Mouse (Mus musculus): ENCODE measurements around the gene Terb2. TPM values are rescaled to one million over a fixed set of nuclear protein-coding genes. Genes with fewer than 3 reads are reported as not detected.
A peak's percentile ranks its signal among the peaks of the same experiment; 100 is the strongest.

Gene Terb2
- polyA plus RNA-seq, 1 experiment from 2014 or later, result not detected

GRCm38 (mm10) chr2:122163430-122164195 is 22.5 kb upstream of the Terb2 start:
- H3K4me2 ChIP-seq (replicated peaks; ENCODE audit: low read depth), result no peak overlapping the region
- WGBS, result 65% methylated on average over 13 of the region's 13 CpGs
- TF ChIP-seq CTCF (IDR thresholded peaks at IDR 0.05; ENCODE audit: low read depth), result no peak
- H3K27me3 ChIP-seq (ENCODE audit: control insufficient read depth, insufficient read depth, low read length), result no peaks in the 10 kb centered on the region
- no peaks in the 10 kb centered on the region for H3K36me3 ChIP-seq (ENCODE audit: control insufficient read depth, insufficient read depth, low read length)
- DNase-seq (ENCODE audit: low spot score), result no peak
- H3K9ac ChIP-seq (ENCODE audit: low read length), result no peak overlapping the region
- H3K4me1 ChIP-seq (replicated peaks; ENCODE audit: control insufficient read depth, insufficient read depth), result no peaks in the 10 kb centered on the region
- no peak overlapping the region for H3K4me3 ChIP-seq (ENCODE audit: low read depth, low read length)
- H3K9me3 ChIP-seq (ENCODE audit: control insufficient read depth, low read length), result no peaks in the 10 kb centered on the region
- H3K27ac ChIP-seq (replicated peaks), result peak overlapping the region; percentile 40; the same call in 1 of the 2 replicates
- ATAC-seq (ENCODE audit: low FRiP score, low TSS enrichment), result no peak

GRCm38 (mm10) chr2:122164293-122164692 is 21.8 kb upstream of the Terb2 start:
- H3K4me3 ChIP-seq (ENCODE audit: low read depth, low read length), result no peak overlapping the region
- WGBS, result 71% methylated on average over 11 of the region's 11 CpGs
- H3K27ac ChIP-seq (replicated peaks), result peak overlapping the region; percentile 40; the same call in 1 of the 2 replicates
- H3K9ac ChIP-seq (ENCODE audit: low read length), result no peak overlapping the region
- H3K4me2 ChIP-seq (replicated peaks; ENCODE audit: low read depth), result no peak overlapping the region
- H3K36me3 ChIP-seq (ENCODE audit: control insufficient read depth, insufficient read depth, low read length), result no peaks in the 10 kb centered on the region
- TF ChIP-seq EP300 (optimal IDR thresholded peaks at IDR 0.05) (no peak), CTCF (IDR thresholded peaks at IDR 0.05; ENCODE audit: low read depth) (no peak)
- no peaks in the 10 kb centered on the region for H3K9me3 ChIP-seq (ENCODE audit: control insufficient read depth, low read length)
- no peaks in the 10 kb centered on the region for H3K27me3 ChIP-seq (ENCODE audit: control insufficient read depth, insufficient read depth, low read length)
- DNase-seq (ENCODE audit: low spot score) (peak; percentile 42), ATAC-seq (ENCODE audit: low FRiP score, low TSS enrichment) (peak; percentile 73; the same call in 1 of the 2 replicates)
- no peaks in the 10 kb centered on the region for H3K4me1 ChIP-seq (replicated peaks; ENCODE audit: control insufficient read depth, insufficient read depth)

- H3K4me3 ChIP-seq (ENCODE audit: low read depth, low read length), result no peak overlapping the region
- no peak for ATAC-seq (ENCODE audit: low FRiP score, low TSS enrichment)
- H3K36me3 ChIP-seq (ENCODE audit: control insufficient read depth, insufficient read depth, low read length), result no peaks in the 10 kb centered on the region
- no peaks in the 10 kb centered on the region for H3K9me3 ChIP-seq (ENCODE audit: control insufficient read depth, low read length)
- no peak for DNase-seq (ENCODE audit: low spot score)
- H3K4me1 ChIP-seq (replicated peaks; ENCODE audit: control insufficient read depth, insufficient read depth), result no peaks in the 10 kb centered on the region
- no peak for TF ChIP-seq CTCF (IDR thresholded peaks at IDR 0.05; ENCODE audit: low read depth)
- TF ChIP-seq EP300 (optimal IDR thresholded peaks at IDR 0.05), result no peak
- WGBS, result 77% methylated on average over 6 of the region's 6 CpGs
- no peak overlapping the region for H3K4me2 ChIP-seq (replicated peaks; ENCODE audit: low read depth)
- no peak overlapping the region for H3K9ac ChIP-seq (ENCODE audit: low read length)
- H3K27me3 ChIP-seq (ENCODE audit: control insufficient read depth, insufficient read depth, low read length), result no peaks in the 10 kb centered on the region
- H3K27ac ChIP-seq (replicated peaks), result no peak overlapping the region
Measured at GRCm38 (mm10) chr2:122171292-122171691, 14.8 kb upstream of the Terb2 start.

- Histone ChIP-seq H3K4me1 (replicated peaks; ENCODE audit: control insufficient read depth, insufficient read depth) (no peaks in the 10 kb centered on the region), H3K4me3 (ENCODE audit: low read depth, low read length) (no peak overlapping the region), H3K9me3 (ENCODE audit: control insufficient read depth, low read length) (no peaks in the 10 kb centered on the region), H3K27me3 (ENCODE audit: control insufficient read depth, insufficient read depth, low read length) (no peaks in the 10 kb centered on the region), H3K9ac (ENCODE audit: low read length) (no peak overlapping the region), H3K4me2 (replicated peaks; ENCODE audit: low read depth) (no peak overlapping the region), H3K36me3 (ENCODE audit: control insufficient read depth, insufficient read depth, low read length) (no peaks in the 10 kb centered on the region), H3K27ac (replicated peaks) (no peak overlapping the region)
- TF ChIP-seq CTCF (IDR thresholded peaks at IDR 0.05; ENCODE audit: low read depth), result no peak
- TF ChIP-seq EP300 (optimal IDR thresholded peaks at IDR 0.05), result no peak
- 97% methylated on average over 2 of the region's 2 CpGs for WGBS
- DNase-seq (ENCODE audit: low spot score) (no peak), ATAC-seq (ENCODE audit: low FRiP score, low TSS enrichment) (no peak)
Measured at GRCm38 (mm10) chr2:122172188-122172587, 13.9 kb upstream of the Terb2 start.

GRCm38 (mm10) chr2:122180051-122180822 is 5.8 kb upstream of the Terb2 start:
- TF ChIP-seq CTCF (IDR thresholded peaks at IDR 0.05; ENCODE audit: low read depth) (no peak), EP300 (optimal IDR thresholded peaks at IDR 0.05) (no peak)
- no peak overlapping the region for H3K4me3 ChIP-seq (ENCODE audit: low read depth, low read length)
- WGBS, result 69% methylated on average over 8 of the region's 8 CpGs

GRCm38 (mm10) chr2:122185086-122185485 is 986 bp upstream of the Terb2 start:
- no peak overlapping the region for H3K27ac ChIP-seq (replicated peaks)
- no peaks in the 10 kb centered on the region for H3K36me3 ChIP-seq (ENCODE audit: control insufficient read depth, insufficient read depth, low read length)
- WGBS, result 75% methylated on average over 4 of the region's 4 CpGs
- no peak overlapping the region for H3K9ac ChIP-seq (ENCODE audit: low read length)
- no peaks in the 10 kb centered on the region for H3K4me1 ChIP-seq (replicated peaks; ENCODE audit: control insufficient read depth, insufficient read depth)
- DNase-seq (ENCODE audit: low spot score), result no peak
- H3K27me3 ChIP-seq (ENCODE audit: control insufficient read depth, insufficient read depth, low read length), result no peaks in the 10 kb centered on the region
- TF ChIP-seq EP300 (optimal IDR thresholded peaks at IDR 0.05), result no peak
- no peak for TF ChIP-seq CTCF (IDR thresholded peaks at IDR 0.05; ENCODE audit: low read depth)
- ATAC-seq (ENCODE audit: low FRiP score, low TSS enrichment), result no peak
- H3K4me3 ChIP-seq (ENCODE audit: low read depth, low read length), result no peak overlapping the region
- no peaks in the 10 kb centered on the region for H3K9me3 ChIP-seq (ENCODE audit: control insufficient read depth, low read length)
- H3K4me2 ChIP-seq (replicated peaks; ENCODE audit: low read depth), result no peak overlapping the region

More at GRCm38 (mm10) chr2:122180051-122180822, 5.8 kb upstream of the Terb2 start:
- Histone ChIP-seq H3K27ac (replicated peaks) (no peak overlapping the region), H3K9ac (ENCODE audit: low read length) (no peak overlapping the region), H3K27me3 (ENCODE audit: control insufficient read depth, insufficient read depth, low read length) (no peaks in the 10 kb centered on the region), H3K9me3 (ENCODE audit: control insufficient read depth, low read length) (no peaks in the 10 kb centered on the region), H3K4me2 (replicated peaks; ENCODE audit: low read depth) (no peak overlapping the region), H3K4me1 (replicated peaks; ENCODE audit: control insufficient read depth, insufficient read depth) (no peaks in the 10 kb centered on the region), H3K36me3 (ENCODE audit: control insufficient read depth, insufficient read depth, low read length) (no peaks in the 10 kb centered on the region)
- DNase-seq (ENCODE audit: low spot score), result no peak
- ATAC-seq (ENCODE audit: low FRiP score, low TSS enrichment), result no peak
